Mouse (Mus musculus): Measurements from ENCODE around the gene Ext2.

Ext2 gene

GRCm38 (mm10) chr2:93776267-93777055 lies 45.9 kb downstream of the Ext2 start:
- DNase-seq (ENCODE audit: low spot score in 2 of 2) = no peak

GRCm38 (mm10) chr2:93775431-93775830 lies 46.9 kb downstream of the Ext2 start:
- no peak for DNase-seq (ENCODE audit: low spot score in 2 of 2)

GRCm38 (mm10) chr2:93774946-93775345 lies 47.4 kb downstream of the Ext2 start:
- no peak for DNase-seq (ENCODE audit: low spot score in 2 of 2)

- DNase-seq (ENCODE audit: low spot score in 2 of 2) = no peak
These were observed 49.6 kb downstream of the Ext2 start for GRCm38 (mm10) chr2:93772765-93773085.

- no peak for DNase-seq (ENCODE audit: low spot score in 2 of 2)
These were observed 50.2 kb downstream of the Ext2 start for GRCm38 (mm10) chr2:93772054-93772764.

GRCm38 (mm10) chr2:93770895-93771294 lies 51.5 kb downstream of the Ext2 start:
- DNase-seq (ENCODE audit: low spot score in 2 of 2) = no peak

- DNase-seq (ENCODE audit: low spot score in 2 of 2) = no peak
These were observed 52.5 kb downstream of the Ext2 start for GRCm38 (mm10) chr2:93769875-93770274.

- no peak for DNase-seq (ENCODE audit: low spot score in 2 of 2)
These were observed 56.6 kb downstream of the Ext2 start for GRCm38 (mm10) chr2:93765721-93766120.

- no peak for DNase-seq (ENCODE audit: low spot score in 2 of 2)
These were observed 58.2 kb downstream of the Ext2 start for GRCm38 (mm10) chr2:93764211-93764610.

- DNase-seq (ENCODE audit: low spot score in 2 of 2) = no peak
These were observed 62.0 kb downstream of the Ext2 start for GRCm38 (mm10) chr2:93760389-93760788.

- no peak for DNase-seq (ENCODE audit: low spot score in 2 of 2)
These were observed 63.2 kb downstream of the Ext2 start for GRCm38 (mm10) chr2:93759173-93759572.

GRCm38 (mm10) chr2:93758298-93758697 lies 64.1 kb downstream of the Ext2 start:
- DNase-seq (ENCODE audit: low spot score in 2 of 2) = no peak

- DNase-seq (ENCODE audit: low spot score in 2 of 2) = no peak
These were observed 68.0 kb downstream of the Ext2 start for GRCm38 (mm10) chr2:93754366-93754765.

- no peak for DNase-seq (ENCODE audit: low spot score in 2 of 2)
These were observed 69.1 kb downstream of the Ext2 start for GRCm38 (mm10) chr2:93753147-93753758.

GRCm38 (mm10) chr2:93749709-93750108 lies 72.7 kb downstream of the Ext2 start:
- DNase-seq (ENCODE audit: low spot score in 2 of 2) = no peak

- no peak for DNase-seq (ENCODE audit: low spot score in 2 of 2)
These were observed 74.7 kb downstream of the Ext2 start for GRCm38 (mm10) chr2:93747538-93748126.

- no peak for DNase-seq (ENCODE audit: low spot score in 2 of 2)
These were observed 75.7 kb downstream of the Ext2 start for GRCm38 (mm10) chr2:93746620-93747019.

GRCm38 (mm10) chr2:93746162-93746561 lies 76.2 kb downstream of the Ext2 start:
- no peak for DNase-seq (ENCODE audit: low spot score in 2 of 2)

GRCm38 (mm10) chr2:93745741-93746140 lies 76.6 kb downstream of the Ext2 start:
- DNase-seq (ENCODE audit: low spot score in 2 of 2) = no peak

- no peak for DNase-seq (ENCODE audit: low spot score in 2 of 2)
These were observed 77.8 kb downstream of the Ext2 start for GRCm38 (mm10) chr2:93744346-93745229.

- no peak for DNase-seq (ENCODE audit: low spot score in 2 of 2)
These were observed 80.7 kb downstream of the Ext2 start for GRCm38 (mm10) chr2:93741700-93742099.

Data from urinary bladder, adult 18-20 months (tissue).